Mouse (Mus musculus): Measurements from ENCODE around the gene Nudt14.

Nudt14 gene

GRCm38 (mm10) chr12:112912951-112913745 lies 28.8 kb downstream of the Nudt14 start:
- DNase-seq: peak; percentile 34

GRCm38 (mm10) chr12:112911701-112912100 lies 30.2 kb downstream of the Nudt14 start:
- DNase-seq: no peak

- DNase-seq: no peak
Observed at GRCm38 (mm10) chr12:112908991-112909390, 32.9 kb downstream of the Nudt14 start.

GRCm38 (mm10) chr12:112905001-112905400 lies 36.9 kb downstream of the Nudt14 start:
- DNase-seq: no peak

GRCm38 (mm10) chr12:112903941-112904340 lies 38.0 kb downstream of the Nudt14 start:
- DNase-seq: no peak

GRCm38 (mm10) chr12:112900641-112901040 lies 41.3 kb downstream of the Nudt14 start:
- no peak for DNase-seq

- no peak for DNase-seq
Observed at GRCm38 (mm10) chr12:112898960-112899359, 43.0 kb downstream of the Nudt14 start.

- no peak for DNase-seq
Observed at GRCm38 (mm10) chr12:112898351-112898750, 43.6 kb downstream of the Nudt14 start.

- DNase-seq: no peak
Observed at GRCm38 (mm10) chr12:112897522-112898212, 44.3 kb downstream of the Nudt14 start.

GRCm38 (mm10) chr12:112894969-112895368 lies 47.0 kb downstream of the Nudt14 start:
- no peak for DNase-seq

- no peak for DNase-seq
Observed at GRCm38 (mm10) chr12:112894303-112894884, 47.5 kb downstream of the Nudt14 start.

- DNase-seq: no peak
Observed at GRCm38 (mm10) chr12:112885465-112885864, 56.5 kb downstream of the Nudt14 start.
